Mouse (Mus musculus): ENCODE results near the gene Krt75. TPM values are rescaled to one million over a fixed set of nuclear protein-coding genes. Genes with fewer than 3 reads are reported as not detected.
"Not testable (repeated sequence)": the region's sequence is repeated elsewhere in the genome, so short reads cannot be mapped to it uniquely, and the experiment has no call there.

The Krt75 gene
- total RNA-seq, 4 experiments from 2014 or later: not detected

DNA sequence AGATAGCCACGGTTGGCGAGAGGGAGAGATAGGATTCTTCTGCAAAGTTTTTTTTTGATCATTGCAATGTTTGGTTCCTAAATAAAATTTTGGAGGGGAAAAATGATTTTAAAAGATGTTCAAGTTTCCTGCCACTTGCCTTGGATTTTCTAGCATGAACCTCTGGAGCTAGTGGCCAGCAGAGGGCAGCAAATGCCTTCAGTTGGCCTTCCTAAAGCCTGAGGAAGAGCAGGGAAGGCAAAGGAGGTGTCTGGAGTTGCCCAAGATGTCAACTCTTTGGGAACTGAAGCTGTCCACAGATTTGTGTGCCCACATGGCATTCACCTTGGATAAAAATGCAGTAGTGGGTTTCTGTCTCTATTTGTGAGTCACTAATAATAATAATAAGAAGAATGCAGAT, 53.9 kb downstream of the Krt75 start:
- peak; percentile 26 to 52 for DNase-seq (ENCODE audit: low spot score in 2 of 2)

DNA sequence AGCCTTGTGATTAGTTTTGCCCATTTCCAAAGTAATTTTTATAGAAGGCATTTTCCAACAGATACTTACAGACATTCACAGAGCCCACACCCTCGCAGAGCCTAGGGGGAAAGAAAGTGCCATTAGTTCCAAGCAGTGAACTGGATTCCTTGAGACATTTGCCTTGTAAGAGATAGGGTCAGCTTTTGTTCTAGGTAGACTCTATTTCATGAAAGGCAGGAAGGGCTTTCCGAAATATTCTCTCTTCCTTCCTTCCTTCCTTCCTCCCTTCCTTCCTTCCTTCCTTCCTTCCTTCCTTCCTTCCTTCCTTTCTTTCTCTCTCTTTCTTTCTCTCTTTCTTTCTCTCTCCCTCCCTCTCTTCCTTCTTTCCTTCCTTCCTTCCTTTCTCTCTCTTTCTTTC, 56.5 kb downstream of the Krt75 start, which contains the start of gene Gm49425:
Gm49425 (minus strand) TSS at position 101 of the 400 bp plus-strand sequence.
- not testable (repeated sequence) for DNase-seq (ENCODE audit: low spot score in 2 of 2)

Small RNA genes within 50 kb of the gene (microRNA-seq; reads per million reads assigned to microRNA genes)
- gene Gm44393: not detected
- gene Gm44460: not detected

Other genes starting within 250 kb of the Krt75 start
- 1 to 10 TPM; 1.1 to 3.4 (median 2.5) TPM for gene Krt80, start 203.7 kb downstream of the Krt75 start, total RNA-seq (2022)
- not detected for gene Krt7, start 162.9 kb downstream of the Krt75 start, total RNA-seq (2022)
- gene Krt87, start 135.1 kb downstream of the Krt75 start, total RNA-seq (2022): not detected
- not detected for gene Krt88, start 126.2 kb downstream of the Krt75 start, total RNA-seq (2022)
- not detected for gene Krt81, start 110.2 kb downstream of the Krt75 start, total RNA-seq (2022)
- not detected for gene Krt86, start 100.4 kb downstream of the Krt75 start, total RNA-seq (2022)
- gene Krt83, start 82.4 kb downstream of the Krt75 start, total RNA-seq (2022): not detected
- gene Gm49425, start 56.6 kb downstream of the Krt75 start, total RNA-seq (2022): not detected
- not detected for gene Krt84, start 41.1 kb downstream of the Krt75 start, total RNA-seq (2022)
- gene Krt82, start 23.2 kb downstream of the Krt75 start, total RNA-seq (2022): not detected
- gene Krt90, start 11.0 kb downstream of the Krt75 start, total RNA-seq (2022): not detected
- gene Gm5414, start 54.3 kb upstream of the Krt75 start, total RNA-seq (2022): not detected
- gene Gm5478, start 73.5 kb upstream of the Krt75 start, total RNA-seq (2022): not detected
- not detected for gene Krt6b, start 106.4 kb upstream of the Krt75 start, total RNA-seq (2022)
- not detected for gene Krt6a, start 120.4 kb upstream of the Krt75 start, total RNA-seq (2022)
- not detected for gene Krt5, start 139.0 kb upstream of the Krt75 start, total RNA-seq (2022)
- gene Krt71, start 169.2 kb upstream of the Krt75 start, total RNA-seq (2022): not detected
- gene Krt72, start 212.6 kb upstream of the Krt75 start, total RNA-seq (2022): not detected
- not detected for gene Krt73, start 228.4 kb upstream of the Krt75 start, total RNA-seq (2022)
- not detected for gene Krt2, start 244.3 kb upstream of the Krt75 start, total RNA-seq (2022)

Data from gastrocnemius, adult 8-10 months (tissue).